Mouse (Mus musculus) left cerebral cortex, adult 18-20 months (tissue): Measurements from ENCODE around the gene Nol11. TPM values are rescaled to one million over a fixed set of nuclear protein-coding genes. Genes with fewer than 3 reads are reported as not detected.

Experiments
- total RNA-seq, 2 experiments: library from RNA; stranded (reverse); gene quantifications; 2 replicates each; pipeline ENCODE4 v1.2.3; 2021

Gene Nol11
- total RNA-seq, 2 experiments from 2014 or later, result 23.6 to 24.0 TPM

Other genes starting within 250 kb of the Nol11 start
- gene Kpna2, start 189.8 kb downstream of the Nol11 start, total RNA-seq, result 10 to 100 TPM; 21.9 to 26.6 TPM
- 1 to 10 TPM; 3.2 to 4.7 TPM for gene 1810010H24Rik, start 163.7 kb downstream of the Nol11 start, total RNA-seq
- 10 to 100 TPM; 64.4 to 67.2 TPM for gene Bptf, start 57.3 kb downstream of the Nol11 start, total RNA-seq